Mouse (Mus musculus) liver, postnatal 0 days (tissue): ENCODE measurements around the gene Galr3. TPM values are rescaled to one million over a fixed set of nuclear protein-coding genes. Genes with fewer than 3 reads are reported as not detected.
A peak's percentile ranks its signal among the peaks of the same experiment; 100 is the strongest.
"Not testable (repeated sequence)": the region's sequence is repeated elsewhere in the genome, so short reads cannot be mapped to it uniquely, and the experiment has no call there.

Source experiments
- ATAC-seq: fragments of 200-750 bp; cut with Nextera tagmentation; 2 replicates; pipeline ENCODE4 v1.8.0; 2017; ENCODE audit warnings: mild to moderate bottlenecking, moderate library complexity
- DNase-seq: peaks from one replicate; pipeline ENCODE4 v3.0.0-alpha.2; 2016
- H3K27ac ChIP-seq: fragments of 300-500 bp; sonication (generic); 2 replicates; pipeline ENCODE4 v1.5.1; 2014; ENCODE audit warnings: antibody characterized with exemption, moderate library complexity, mild to moderate bottlenecking, low read depth
- H3K27me3 ChIP-seq: fragments of 300-500 bp; sonication (generic); 2 replicates; pipeline ENCODE4 v1.6.1; 2014; ENCODE audit warnings: low read length, control low read depth, mixed read lengths; ENCODE audit not compliant: insufficient read depth
- H3K36me3 ChIP-seq: fragments of 300-500 bp; sonication (generic); replicated peaks from 2 replicates; pipeline ENCODE4 v1.6.1; 2014; ENCODE audit warnings: mild to moderate bottlenecking, control low read depth, low read length, moderate library complexity, mixed read lengths; ENCODE audit not compliant: insufficient read depth
- H3K4me1 ChIP-seq: fragments of 300-500 bp; sonication (generic); 2 replicates; pipeline ENCODE4 v1.6.1; 2014; ENCODE audit warnings: antibody characterized with exemption, mild to moderate bottlenecking, control low read depth; ENCODE audit not compliant: insufficient read depth
- H3K4me2 ChIP-seq: fragments of 300-500 bp; sonication (generic); 2 replicates; pipeline ENCODE4 v1.6.1; 2014; ENCODE audit warnings: low read depth, mild to moderate bottlenecking, low read length, moderate library complexity, mixed read lengths
- H3K4me3 ChIP-seq: fragments of 300-500 bp; sonication (generic); 2 replicates; pipeline ENCODE4 v1.5.1; 2014; ENCODE audit warnings: low read depth, low read length
- H3K9ac ChIP-seq: fragments of 300-500 bp; sonication (generic); replicated peaks from 2 replicates; pipeline ENCODE4 v1.6.1; 2014; ENCODE audit warnings: mild to moderate bottlenecking, moderate library complexity
- H3K9me3 ChIP-seq: fragments of 300-500 bp; sonication (generic); 2 replicates; pipeline ENCODE4 v1.6.1; 2016; ENCODE audit warnings: mild to moderate bottlenecking, control low read depth, low read length, mixed read lengths
- CTCF ChIP-seq: sonication (generic); IDR thresholded peaks from 2 replicates; pipeline ENCODE4 v1.5.1; 2016; ENCODE audit warnings: antibody characterized with exemption, low read depth
- EP300 ChIP-seq: IDR thresholded peaks from 2 replicates; pipeline ENCODE4 v1.6.1; 2016; ENCODE audit warnings: antibody characterized with exemption, low read depth, mild to moderate bottlenecking
- WGBS: fragments of 180-500 bp; shearing (Covaris S2); extraction: QIAGEN DNeasy Blood & Tissue Kit; methylation state at CpG from one replicate; pipeline ENCODE4 v1.1.7; 2014; ENCODE audit not compliant: insufficient replicate concordance; 5-methylcytosine and 5-hydroxymethylcytosine counted together
- polyA plus RNA-seq: library from polyadenylated mRNA; unstranded; fragments of >200 nt; fragmentation: Nextera tagmentation; extraction: Ambion mirVana; gene quantifications from 2 replicates; pipeline ENCODE4 v1.2.1, GENCODE M21; 2015

The Galr3 gene
- polyA plus RNA-seq, 1 experiment from 2014 or later: 0.16 TPM

DNA sequence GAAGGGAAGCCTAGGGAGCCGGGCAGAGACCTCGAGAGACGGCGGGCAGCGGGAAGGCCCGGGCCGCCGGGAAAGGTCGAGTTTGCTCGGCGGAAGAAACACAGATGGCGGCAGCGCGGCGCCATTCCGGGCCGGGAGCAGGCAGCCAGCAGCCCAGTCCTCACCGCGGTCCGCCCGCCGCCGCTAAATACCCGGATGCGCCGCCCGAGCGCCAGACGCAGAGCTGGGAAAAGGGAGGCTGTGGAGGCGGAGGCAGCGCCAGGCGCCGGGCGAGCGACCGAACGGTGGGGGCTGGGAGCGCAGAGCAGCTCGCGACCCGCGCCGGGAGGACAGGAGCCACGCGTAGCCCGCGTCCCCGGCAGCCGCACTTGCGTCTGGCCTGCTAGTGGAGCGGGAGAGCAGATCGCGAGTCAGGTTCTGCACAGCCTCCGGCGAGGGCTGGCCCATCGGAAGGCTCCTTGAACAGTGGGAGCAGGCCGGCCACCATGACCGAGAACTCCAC lies 13.4 kb upstream of the Galr3 start, which contains the start of gene H1f0:
TSS of gene H1f0 (plus strand) at position 214 of the 502 bp plus-strand sequence.
- Histone ChIP-seq H3K4me1 (peaks cover 25% of the 10 kb centered on the region), H3K9ac (peak within 1 kb of the TSS; percentile 89), H3K27ac (peak within 1 kb of the TSS; percentile 94), H3K9me3 (no peaks in the 10 kb centered on the region), H3K36me3 (no peaks in the 10 kb centered on the region), H3K27me3 (peaks cover 25% of the 10 kb centered on the region), H3K4me2 (peak within 1 kb of the TSS; percentile 77), H3K4me3 (peak within 1 kb of the TSS; percentile 64)
- ATAC-seq (peak; percentile 60), DNase-seq (peak; percentile 93)
- TF ChIP-seq EP300 (no peak), CTCF (no peak)
- under 1% methylated on average over 49 of the region's 58 CpGs for WGBS

DNA sequence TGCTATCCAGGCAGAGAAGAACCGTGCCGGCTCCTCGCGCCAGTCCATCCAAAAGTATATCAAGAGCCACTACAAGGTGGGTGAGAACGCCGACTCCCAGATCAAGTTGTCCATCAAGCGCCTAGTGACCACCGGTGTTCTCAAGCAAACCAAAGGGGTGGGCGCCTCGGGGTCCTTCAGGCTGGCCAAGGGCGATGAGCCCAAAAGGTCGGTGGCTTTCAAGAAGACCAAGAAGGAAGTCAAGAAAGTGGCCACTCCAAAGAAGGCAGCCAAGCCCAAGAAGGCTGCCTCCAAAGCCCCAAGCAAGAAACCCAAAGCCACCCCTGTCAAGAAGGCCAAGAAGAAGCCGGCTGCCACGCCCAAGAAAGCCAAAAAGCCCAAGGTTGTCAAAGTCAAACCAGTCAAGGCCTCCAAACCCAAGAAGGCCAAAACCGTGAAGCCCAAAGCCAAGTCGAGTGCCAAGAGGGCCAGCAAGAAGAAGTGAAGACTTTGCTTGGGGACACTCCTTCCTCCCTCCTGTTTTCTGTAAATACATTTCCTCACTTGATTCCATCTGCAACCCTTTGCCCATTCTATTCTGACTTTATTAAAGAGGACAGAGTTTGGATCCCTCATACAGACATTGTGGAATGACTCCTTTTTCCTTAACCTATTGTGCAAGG lies 12.7 kb upstream of the Galr3 start:
- no peak for TF ChIP-seq CTCF
- no peak for TF ChIP-seq EP300
- DNase-seq (no peak), ATAC-seq (no peak)
- 26% methylated on average over 16 of the region's 16 CpGs for WGBS
- Histone ChIP-seq H3K4me1 (peaks cover 25% of the 10 kb centered on the region), H3K27me3 (peaks cover 25% of the 10 kb centered on the region), H3K4me3 (peak overlapping the region; percentile 64), H3K27ac (peak overlapping the region; percentile 94), H3K9me3 (no peaks in the 10 kb centered on the region), H3K4me2 (peak overlapping the region; percentile 77), H3K36me3 (no peaks in the 10 kb centered on the region), H3K9ac (peak overlapping the region; percentile 89)

GRCm38 (mm10) chr15:79029519-79030241 lies 12.0 kb upstream of the Galr3 start:
- DNase-seq (no peak), ATAC-seq (no peak)
- Histone ChIP-seq H3K4me2 (peak overlapping the region; percentile 77), H3K4me1 (peaks cover 25% of the 10 kb centered on the region), H3K36me3 (no peaks in the 10 kb centered on the region; the same call in 1 of the 2 replicates), H3K4me3 (peak overlapping the region; percentile 64), H3K9ac (peak overlapping the region; percentile 89), H3K27me3 (peaks cover 25% of the 10 kb centered on the region), H3K27ac (peak overlapping the region; percentile 94), H3K9me3 (no peaks in the 10 kb centered on the region)
- TF ChIP-seq CTCF: no peak
- no peak for TF ChIP-seq EP300
- 10% methylated on average over 11 of the region's 11 CpGs for WGBS

- Histone ChIP-seq H3K4me2 (peak overlapping the region; percentile 77), H3K9ac (peak overlapping the region; percentile 89), H3K27ac (peak overlapping the region; percentile 94), H3K27me3 (peaks cover 25% of the 10 kb centered on the region), H3K4me3 (peak overlapping the region; percentile 64), H3K9me3 (no peaks in the 10 kb centered on the region), H3K4me1 (peaks cover 23% of the 10 kb centered on the region), H3K36me3 (no peaks in the 10 kb centered on the region; the same call in 1 of the 2 replicates)
- peak; percentile 77 for ATAC-seq
- TF ChIP-seq CTCF (no peak), EP300 (peak; percentile 34; the same call in 1 of the 2 replicates)
- DNase-seq: peak; percentile 89
- WGBS: 3% methylated on average over 48 of the region's 52 CpGs
These were observed 10.9 kb upstream of the Galr3 start for GRCm38 (mm10) chr15:79030551-79031435.

- not testable (repeated sequence) for DNase-seq, H3K27ac ChIP-seq, H3K36me3 ChIP-seq, H3K4me2 ChIP-seq, ATAC-seq, H3K9me3 ChIP-seq, H3K9ac ChIP-seq, H3K4me3 ChIP-seq
- Histone ChIP-seq H3K27me3 (peaks cover 24% of the 10 kb centered on the region), H3K4me1 (peaks cover 20% of the 10 kb centered on the region; the same call in 1 of the 2 replicates)
- 77% methylated on average over 5 of the region's 5 CpGs for WGBS
These were observed 9.8 kb upstream of the Galr3 start for GRCm38 (mm10) chr15:79031908-79032307.
